Mouse (Mus musculus) right cerebral cortex, postnatal 4 days (tissue): ENCODE data around the gene Nck2.

Experiments
- DNase-seq: peaks from one replicate; pipeline ENCODE4 v3.0.0-alpha.2; 2022

The Nck2 gene

GRCm38 (mm10) chr1:43470421-43471179, 26.2 kb downstream of the Nck2 start:
- DNase-seq = no peak

GRCm38 (mm10) chr1:43471180-43472045, 27.0 kb downstream of the Nck2 start:
- no peak for DNase-seq

DNA sequence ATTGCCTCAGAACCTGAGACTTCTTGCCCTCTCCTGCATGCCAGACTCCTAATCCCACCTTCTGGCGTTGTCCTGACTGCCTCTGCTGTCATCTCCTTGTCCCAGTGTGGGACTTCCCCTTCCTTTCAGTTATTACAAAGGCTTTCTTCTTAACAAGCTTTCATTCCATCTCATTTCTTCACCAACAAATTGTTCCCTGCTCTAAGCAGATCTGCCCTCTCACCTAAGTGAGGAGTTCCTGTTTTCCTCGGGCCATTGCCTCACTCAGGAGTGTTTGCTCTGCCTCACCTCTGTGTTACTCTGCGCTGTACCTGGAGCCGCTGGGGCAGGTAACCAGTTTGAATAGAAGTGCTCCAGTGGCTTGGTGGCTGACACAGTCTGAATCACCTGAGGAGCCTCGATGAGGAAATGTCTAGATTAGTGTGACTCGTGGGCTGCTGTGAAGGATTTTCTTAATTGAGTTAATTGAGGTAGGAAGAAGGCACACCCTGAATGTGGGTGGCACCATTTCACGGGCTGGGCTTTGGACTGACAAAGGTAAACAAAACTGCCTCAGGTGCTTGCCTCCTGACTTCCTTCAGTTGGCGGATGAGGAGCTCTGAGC, 27.8 kb downstream of the Nck2 start:
- no peak for DNase-seq

GRCm38 (mm10) chr1:43473734-43474534, 29.6 kb downstream of the Nck2 start:
- DNase-seq = peak; percentile 39

DNA sequence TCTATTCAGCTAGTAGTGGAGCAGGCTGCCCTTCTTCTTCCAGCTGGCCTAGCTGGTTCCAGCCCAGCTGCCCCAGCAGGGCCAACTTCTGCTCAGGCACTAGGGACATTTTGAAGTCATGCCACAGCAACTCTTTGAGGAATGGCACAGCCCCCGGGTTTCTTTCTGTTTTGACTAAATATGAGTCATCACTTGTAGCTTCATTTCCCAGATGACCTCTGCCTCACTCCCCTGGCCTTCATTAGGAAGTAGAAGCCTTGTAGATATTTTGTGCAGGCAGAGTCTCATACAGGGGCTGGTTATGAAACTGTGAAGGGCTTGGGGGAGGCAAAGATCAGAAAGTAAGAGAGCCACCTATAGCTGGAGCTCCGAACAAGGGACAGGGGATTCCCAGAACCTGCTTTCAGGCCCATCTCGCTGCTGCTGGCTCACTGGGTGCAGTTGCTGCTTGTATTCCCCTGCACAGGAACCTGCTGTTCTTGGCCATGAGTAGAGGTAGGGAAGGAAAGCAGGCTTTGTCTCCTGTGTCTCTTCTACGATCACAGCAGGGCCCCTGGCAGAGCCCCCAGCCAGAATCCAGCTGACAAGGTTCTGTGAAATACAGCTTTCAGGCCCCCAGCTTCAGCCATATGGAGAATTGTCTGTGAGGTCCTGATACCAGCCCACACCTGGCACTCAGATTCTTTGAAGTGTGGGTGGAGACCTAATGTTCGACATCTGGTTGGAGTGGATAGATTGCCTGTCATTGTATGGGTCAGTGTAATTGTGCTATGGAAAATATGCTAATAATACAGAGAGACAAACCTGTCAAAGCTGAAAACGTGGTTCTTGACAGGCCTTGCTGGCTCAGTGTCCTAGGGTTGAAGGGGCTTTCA, 30.4 kb downstream of the Nck2 start:
- DNase-seq = no peak

- no peak for DNase-seq
Observed at GRCm38 (mm10) chr1:43477954-43478353, 33.6 kb downstream of the Nck2 start.

DNA sequence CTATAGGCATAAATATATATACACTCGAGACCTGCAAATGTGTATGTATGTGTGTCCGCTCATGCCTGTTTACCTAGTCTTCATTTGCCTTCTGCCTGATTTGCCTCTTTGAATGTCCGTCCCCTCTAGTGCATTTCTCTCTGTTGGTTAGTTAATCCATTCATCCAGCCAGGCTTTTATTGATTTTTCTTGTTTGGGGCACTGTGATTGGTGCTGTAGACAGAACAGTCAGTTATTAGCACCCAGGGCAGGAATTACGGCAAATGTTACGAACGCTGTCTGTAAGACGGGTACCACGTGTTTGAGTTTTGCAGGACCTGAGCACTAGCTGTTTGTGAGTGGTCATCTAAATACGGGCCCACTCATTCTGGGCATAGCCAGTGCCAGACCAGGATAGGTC, 40.8 kb downstream of the Nck2 start:
- no peak for DNase-seq

DNA sequence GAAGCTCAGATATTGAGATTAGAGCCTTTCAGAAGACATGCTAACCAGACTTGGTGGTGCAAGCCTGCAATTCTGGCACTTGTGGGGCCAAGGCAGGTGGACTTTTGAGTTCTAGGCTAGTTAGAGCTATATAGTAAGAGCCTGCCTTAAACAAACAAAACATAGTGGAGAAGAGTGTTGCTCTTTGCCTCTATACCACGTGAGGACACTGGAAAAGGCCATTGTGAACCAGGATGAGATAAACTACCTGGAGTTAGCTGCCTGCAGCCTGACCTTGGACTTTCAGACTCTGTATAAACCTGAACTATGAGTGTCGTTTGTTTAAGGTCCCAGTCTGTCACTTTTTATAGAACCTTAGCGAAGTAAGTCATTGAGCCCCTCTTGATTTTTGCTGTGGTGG, 42.1 kb downstream of the Nck2 start:
- no peak for DNase-seq

DNA sequence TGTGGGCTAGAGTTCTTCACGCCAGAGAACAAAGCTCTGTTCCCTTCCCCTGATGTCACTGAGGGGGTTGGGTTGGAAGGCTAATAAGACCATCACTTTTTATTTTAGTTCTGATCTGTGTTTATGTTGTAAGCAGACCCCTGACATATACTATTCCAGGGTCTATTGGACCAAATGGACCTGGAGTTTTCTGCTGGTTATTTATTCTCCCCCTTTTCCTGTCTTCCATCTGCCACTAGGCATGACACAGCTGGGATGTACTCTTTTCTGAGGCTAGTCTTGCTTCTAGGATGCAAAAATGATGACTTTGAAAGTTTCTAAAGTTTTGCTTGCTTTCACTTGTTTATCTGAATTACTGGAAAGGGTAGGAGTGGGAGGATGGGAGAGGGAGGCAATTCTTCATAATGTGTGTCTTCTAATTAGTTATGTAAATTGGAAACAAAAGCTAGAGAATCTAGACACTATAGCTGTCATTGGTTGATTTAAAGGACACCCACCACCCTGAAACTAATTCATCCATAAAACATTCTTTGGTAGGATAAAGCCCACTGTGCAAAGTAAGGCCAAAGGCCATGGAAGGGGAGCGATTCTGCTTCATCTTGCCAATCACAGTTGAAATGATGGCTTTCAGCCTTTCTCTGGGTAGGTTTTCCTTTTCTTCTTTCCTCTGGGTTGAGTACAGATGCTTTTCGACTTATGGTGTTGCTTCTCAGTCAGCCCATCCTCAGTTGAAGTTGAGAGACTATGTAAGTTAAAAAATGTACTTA, 42.8 kb downstream of the Nck2 start:
- no peak for DNase-seq

DNA sequence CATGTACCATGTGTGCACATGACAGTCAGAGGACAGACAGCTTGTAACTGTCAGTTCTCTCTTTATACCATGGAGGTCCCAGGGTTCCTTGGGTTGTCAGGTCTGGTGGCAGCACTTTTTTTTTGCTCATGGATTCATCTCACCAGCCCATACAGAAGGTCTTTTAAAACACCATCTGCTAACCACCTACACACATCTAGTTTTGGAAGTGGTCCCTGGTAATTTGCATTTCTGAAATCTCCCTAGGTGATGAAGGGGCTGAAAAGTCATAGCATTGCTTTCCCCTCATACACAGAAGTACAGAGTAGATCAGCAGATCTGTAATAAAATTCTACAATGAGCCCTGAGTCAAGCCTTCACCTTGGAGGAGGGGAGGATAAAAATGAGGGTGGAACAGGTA, 44.9 kb downstream of the Nck2 start:
- no peak for DNase-seq

GRCm38 (mm10) chr1:43491506-43492269, 47.3 kb downstream of the Nck2 start:
- no peak for DNase-seq

DNA sequence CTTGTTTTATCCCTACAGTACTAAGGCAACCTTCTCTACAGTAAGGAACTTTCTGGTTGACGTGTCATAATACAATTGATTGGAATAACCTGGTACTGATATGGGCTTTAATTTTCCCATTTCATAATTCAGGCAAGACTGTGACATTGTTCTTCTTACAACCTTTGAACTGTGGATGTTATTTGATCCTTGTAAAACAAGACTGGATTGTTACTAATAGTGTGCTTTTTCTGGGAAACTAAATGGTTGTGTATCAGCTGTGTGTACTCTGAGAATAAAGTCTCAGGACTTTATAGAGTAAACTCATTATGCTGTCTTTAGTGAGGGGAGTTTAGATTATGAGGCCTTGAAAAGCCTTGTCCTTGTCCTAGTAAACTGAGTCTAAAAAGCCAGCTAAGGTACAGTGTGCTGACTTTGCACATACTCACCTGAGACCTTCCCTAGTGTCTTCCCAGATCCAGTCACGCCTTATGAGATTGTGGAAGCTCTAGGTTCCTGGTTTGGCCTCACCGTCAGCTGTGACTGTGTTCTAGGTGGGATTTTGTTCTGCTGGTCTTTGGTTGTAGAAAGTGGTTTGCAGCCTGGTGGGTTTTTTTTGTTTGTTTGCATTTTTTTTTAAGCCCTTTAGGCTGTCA, 48.5 kb downstream of the Nck2 start:
- no peak for DNase-seq

DNA sequence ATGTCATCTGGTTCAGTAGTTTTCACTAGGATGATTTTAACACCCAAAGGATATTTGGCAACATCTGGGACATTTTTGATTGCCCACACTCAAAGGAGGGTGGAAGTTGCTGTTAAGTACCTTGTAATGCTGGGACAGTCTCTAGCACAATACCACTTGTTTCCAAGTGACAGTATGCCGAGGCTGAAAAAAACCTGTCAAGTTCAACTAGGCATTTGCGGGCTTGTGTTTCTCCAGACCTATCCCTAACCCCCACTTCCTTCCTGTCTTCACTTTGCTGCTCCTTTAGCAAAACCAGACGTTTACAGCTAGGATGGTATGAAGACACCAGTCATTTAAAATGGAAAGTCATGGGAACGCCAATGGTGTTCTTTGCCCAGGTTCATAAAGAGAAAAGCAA, 51.7 kb downstream of the Nck2 start:
- no peak for DNase-seq

DNA sequence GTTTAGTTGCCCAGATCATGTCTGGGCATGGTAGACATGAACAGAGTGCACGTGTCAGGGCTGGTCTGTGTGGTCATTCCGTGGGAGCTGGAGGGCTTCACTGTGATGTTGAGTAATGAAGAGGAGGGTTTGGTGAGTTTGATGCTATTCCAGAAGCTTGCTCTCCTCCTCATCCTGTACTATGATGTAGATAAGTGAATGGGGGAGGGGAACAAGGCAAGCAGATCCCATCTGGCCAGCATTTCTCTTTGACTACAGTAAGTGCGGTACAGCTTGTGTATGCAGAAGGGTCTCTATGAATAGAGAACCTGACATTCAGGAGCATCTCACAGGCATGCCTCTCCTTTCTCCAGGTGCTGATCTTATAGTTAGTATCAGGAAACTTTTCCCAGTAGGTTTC, 52.6 kb downstream of the Nck2 start:
- no peak for DNase-seq

DNA sequence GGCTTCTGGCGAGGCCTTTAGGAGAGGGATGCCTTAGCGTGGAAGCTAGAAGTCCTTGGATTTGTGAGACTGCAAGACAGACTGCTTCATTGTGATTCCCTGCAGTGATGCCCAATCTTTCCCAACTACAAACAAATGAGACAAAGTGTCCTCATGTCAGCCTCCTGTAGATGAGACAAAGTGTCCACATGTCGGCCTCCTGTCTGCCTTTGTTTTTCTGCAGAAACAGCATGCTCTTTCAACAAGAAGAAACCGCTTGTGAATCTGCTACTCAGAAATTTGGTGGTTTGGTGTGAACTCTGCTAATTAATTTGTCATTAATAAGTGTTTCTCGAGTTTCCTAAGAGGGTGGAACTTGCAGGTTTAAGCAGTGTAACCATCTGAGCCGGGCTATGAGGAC, 53.6 kb downstream of the Nck2 start:
- no peak for DNase-seq

DNA sequence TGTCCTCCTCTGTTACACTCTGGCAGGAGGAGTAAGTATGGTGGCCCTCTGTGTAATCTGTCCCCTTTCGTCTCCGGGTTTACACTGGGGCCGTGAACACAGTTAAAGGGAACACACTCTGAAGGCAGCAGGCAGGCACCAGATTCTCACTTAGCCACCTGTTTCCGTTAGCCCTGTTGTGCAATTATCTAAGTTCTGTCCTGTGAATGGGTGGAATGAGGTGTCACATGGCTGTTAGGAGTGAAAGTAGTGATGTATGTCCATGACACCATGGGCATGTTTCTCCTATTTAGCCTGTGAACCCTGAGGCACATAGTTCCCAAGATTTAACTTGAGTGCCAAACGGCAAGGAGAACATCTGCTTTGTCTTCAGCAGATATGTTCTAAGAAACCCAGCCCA, 55.7 kb downstream of the Nck2 start:
- DNase-seq = no peak

GRCm38 (mm10) chr1:43501143-43501919, 57.0 kb downstream of the Nck2 start:
- peak; percentile 8 for DNase-seq

GRCm38 (mm10) chr1:43501920-43502791, 57.8 kb downstream of the Nck2 start:
- no peak for DNase-seq
